Mouse (Mus musculus): ENCODE measurements at regions not wholly inside any gene's neighbourhood (a gene's known extent, or its start where the extent isn't known, plus 50 kb on each side); places are given as distances from the start of the nearest gene placed in this dataset.

DNA sequence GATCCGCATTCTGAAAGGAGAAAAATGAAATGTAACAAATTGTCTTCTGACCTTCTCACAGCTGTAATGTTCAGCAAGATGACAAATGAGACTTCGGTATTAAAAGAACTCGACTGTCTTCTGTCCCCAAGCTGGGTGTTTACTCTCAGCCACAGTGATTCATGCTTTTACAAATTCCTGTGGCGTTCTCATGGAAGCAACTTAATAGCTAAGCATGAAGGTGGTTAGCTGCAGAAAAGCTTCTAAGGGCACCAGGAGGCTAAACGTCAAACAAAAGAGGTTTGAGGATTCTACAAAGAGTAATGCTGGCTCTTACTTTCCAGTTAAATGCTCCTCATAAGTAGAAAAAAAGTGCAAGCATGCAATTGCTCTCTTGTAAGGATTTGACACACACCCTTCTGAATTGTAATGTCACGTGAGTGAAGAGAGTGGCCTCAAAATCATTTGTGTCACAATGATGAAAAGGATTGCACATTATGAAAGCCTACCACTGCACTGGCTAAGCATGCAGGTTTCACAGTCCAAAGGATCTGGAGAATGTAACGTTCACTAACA, 543.8 kb upstream of the Negr1 start:
- Histone ChIP-seq H3K9me3 (no peaks in the 10 kb centered on the region), H3K9ac (no peak overlapping the region), H3K36me3 (no peaks in the 10 kb centered on the region), H3K4me3 (no peak overlapping the region), H3K4me2 (no peak overlapping the region), H3K4me1 (no peaks in the 10 kb centered on the region), H3K27me3 (no peaks in the 10 kb centered on the region), H3K27ac (no peak overlapping the region)
- ATAC-seq (ENCODE audit: borderline replicate concordance, extremely low read depth, low FRiP score, low TSS enrichment), result no peak
- 45% methylated on average over 7 of the region's 7 CpGs for WGBS

DNA sequence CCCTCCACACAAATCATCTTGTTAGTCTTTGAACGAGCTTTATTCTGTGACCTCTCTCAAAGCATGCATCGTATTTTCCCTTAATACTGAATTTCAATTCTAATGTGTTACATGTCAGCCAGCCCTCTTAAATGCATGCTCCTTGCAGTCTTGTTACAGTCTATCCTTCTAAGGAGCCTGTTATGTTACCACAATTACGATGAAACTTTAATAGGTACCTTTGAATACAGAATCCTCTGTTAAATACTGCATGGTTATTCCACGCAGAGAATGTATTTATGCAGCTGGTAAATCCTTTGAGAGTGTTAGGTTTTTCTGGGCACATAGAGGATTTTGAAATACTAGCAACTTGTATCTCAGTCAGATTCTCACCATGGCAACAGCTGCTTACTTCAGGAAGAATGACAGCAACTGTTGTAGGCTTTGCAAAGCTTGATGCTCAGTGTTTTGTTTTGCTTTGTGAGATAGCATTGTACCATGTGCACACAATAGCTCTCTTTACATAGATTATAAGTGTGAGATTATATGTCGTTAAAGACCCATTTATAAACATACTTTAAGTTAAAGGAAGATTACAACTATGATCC, 532.9 kb upstream of the Negr1 start:
- Histone ChIP-seq H3K4me3 (no peak overlapping the region), H3K27me3 (no peaks in the 10 kb centered on the region), H3K27ac (no peak overlapping the region), H3K4me2 (no peak overlapping the region), H3K36me3 (no peaks in the 10 kb centered on the region), H3K9me3 (no peaks in the 10 kb centered on the region), H3K9ac (no peak overlapping the region), H3K4me1 (no peaks in the 10 kb centered on the region)
- 77% methylated on average over 5 of the region's 5 CpGs for WGBS
- ATAC-seq (ENCODE audit: borderline replicate concordance, extremely low read depth, low FRiP score, low TSS enrichment), result no peak

DNA sequence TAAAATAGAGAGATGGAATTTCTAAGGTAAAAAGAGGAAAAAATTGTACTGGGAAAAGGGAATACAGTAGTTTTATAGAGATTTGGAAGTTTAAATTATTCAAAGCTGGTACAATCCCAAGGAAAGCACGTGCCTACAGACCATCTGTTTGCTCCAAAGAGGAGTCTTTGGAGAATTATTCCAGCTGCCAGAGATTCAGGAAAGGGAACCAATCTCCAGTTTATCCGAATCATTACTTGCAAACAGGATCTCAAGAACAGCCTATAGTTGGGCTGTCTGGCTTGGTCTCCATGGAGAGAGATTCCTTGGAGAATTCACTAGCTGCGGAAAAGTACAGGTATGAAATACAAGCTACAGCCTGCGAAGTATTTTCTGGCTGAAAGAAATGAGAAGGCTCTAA, 491.3 kb upstream of the Negr1 start:
- H3K4me3 ChIP-seq, result no peak overlapping the region
- WGBS, result 84% methylated on average over 4 of the region's 4 CpGs
- no peaks in the 10 kb centered on the region for H3K27me3 ChIP-seq
- H3K9me3 ChIP-seq, result no peaks in the 10 kb centered on the region
- no peak overlapping the region for H3K9ac ChIP-seq
- no peak overlapping the region for H3K4me2 ChIP-seq
- H3K36me3 ChIP-seq, result no peaks in the 10 kb centered on the region
- ATAC-seq (ENCODE audit: borderline replicate concordance, extremely low read depth, low FRiP score, low TSS enrichment), result no peak
- H3K27ac ChIP-seq, result no peak overlapping the region
- no peaks in the 10 kb centered on the region for H3K4me1 ChIP-seq

DNA sequence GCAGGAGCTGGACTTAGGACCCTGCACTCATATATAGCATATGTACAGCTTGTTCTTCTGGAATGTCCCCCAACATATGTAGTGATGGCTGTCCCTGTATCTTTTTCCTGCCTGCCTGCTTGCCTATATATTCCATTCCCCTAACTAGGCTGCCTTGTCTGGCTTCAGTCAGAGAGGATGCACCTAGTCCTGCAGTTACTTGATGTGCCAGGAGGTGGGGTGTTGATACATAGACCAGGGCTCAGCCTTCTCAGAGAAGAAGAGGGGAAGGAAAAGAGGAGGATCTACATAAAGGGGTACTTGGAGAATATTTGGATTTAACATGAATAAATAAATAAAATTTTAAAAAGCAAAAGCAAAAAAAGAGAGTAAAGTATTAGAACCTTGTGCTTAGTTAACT, 479.3 kb upstream of the Negr1 start:
- no peak overlapping the region for H3K4me2 ChIP-seq
- H3K9me3 ChIP-seq, result no peaks in the 10 kb centered on the region
- ATAC-seq (ENCODE audit: borderline replicate concordance, extremely low read depth, low FRiP score, low TSS enrichment), result no peak
- H3K9ac ChIP-seq, result no peak overlapping the region
- no peak overlapping the region for H3K27ac ChIP-seq
- H3K4me1 ChIP-seq, result no peaks in the 10 kb centered on the region
- no peaks in the 10 kb centered on the region for H3K27me3 ChIP-seq
- H3K36me3 ChIP-seq, result no peaks in the 10 kb centered on the region
- H3K4me3 ChIP-seq, result no peak overlapping the region

DNA sequence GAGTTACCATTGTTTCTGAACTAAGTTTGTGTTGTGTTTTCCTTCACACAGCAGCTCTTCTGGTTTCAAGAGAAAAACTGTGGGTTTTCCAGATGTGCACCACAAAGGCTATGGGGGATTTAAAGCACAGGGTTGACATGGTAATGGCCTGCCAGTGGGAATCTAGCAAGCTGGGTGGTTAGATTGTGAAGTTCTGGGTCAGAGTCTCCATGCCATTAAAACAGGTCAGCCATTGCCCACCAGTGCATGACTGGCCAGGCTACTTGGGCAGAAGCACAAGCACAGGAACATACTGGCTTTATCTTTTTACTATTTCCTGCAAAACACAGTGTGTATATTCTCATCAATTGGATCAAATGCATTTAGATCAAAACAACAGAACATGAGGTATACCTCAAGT, 467.9 kb upstream of the Negr1 start:
- Histone ChIP-seq H3K4me3 (no peak overlapping the region), H3K4me1 (no peaks in the 10 kb centered on the region), H3K36me3 (no peaks in the 10 kb centered on the region), H3K9ac (no peak overlapping the region), H3K9me3 (no peaks in the 10 kb centered on the region), H3K27ac (no peak overlapping the region), H3K4me2 (no peak overlapping the region), H3K27me3 (no peaks in the 10 kb centered on the region)
- no peak for ATAC-seq (ENCODE audit: borderline replicate concordance, extremely low read depth, low FRiP score, low TSS enrichment)

DNA sequence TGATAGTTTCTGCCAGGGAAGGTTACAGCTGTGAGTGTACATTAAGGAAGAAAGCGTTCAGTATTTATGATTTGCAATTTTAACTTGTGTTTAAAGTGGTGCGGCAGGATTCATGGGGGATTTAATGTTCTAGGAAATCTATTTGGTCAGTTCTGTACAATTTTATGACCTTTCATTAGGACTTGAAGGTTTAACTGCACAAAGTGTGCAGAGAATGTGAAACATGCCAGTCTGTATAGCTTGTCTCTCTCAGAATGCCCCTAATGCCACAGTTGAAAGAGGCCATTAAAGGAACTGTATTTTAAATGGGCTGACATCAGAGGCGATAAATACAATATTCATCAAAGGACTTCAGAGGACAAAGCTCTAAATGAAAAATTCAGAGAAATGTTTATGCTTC, 466.6 kb upstream of the Negr1 start:
- H3K4me1 ChIP-seq, result no peaks in the 10 kb centered on the region
- no peaks in the 10 kb centered on the region for H3K9me3 ChIP-seq
- H3K27me3 ChIP-seq, result no peaks in the 10 kb centered on the region
- no peak overlapping the region for H3K4me2 ChIP-seq
- 67% methylated on average over 3 of the region's 3 CpGs for WGBS
- no peak for ATAC-seq (ENCODE audit: borderline replicate concordance, extremely low read depth, low FRiP score, low TSS enrichment)
- no peak overlapping the region for H3K9ac ChIP-seq
- no peak overlapping the region for H3K4me3 ChIP-seq
- H3K36me3 ChIP-seq, result no peaks in the 10 kb centered on the region
- H3K27ac ChIP-seq, result no peak overlapping the region

DNA sequence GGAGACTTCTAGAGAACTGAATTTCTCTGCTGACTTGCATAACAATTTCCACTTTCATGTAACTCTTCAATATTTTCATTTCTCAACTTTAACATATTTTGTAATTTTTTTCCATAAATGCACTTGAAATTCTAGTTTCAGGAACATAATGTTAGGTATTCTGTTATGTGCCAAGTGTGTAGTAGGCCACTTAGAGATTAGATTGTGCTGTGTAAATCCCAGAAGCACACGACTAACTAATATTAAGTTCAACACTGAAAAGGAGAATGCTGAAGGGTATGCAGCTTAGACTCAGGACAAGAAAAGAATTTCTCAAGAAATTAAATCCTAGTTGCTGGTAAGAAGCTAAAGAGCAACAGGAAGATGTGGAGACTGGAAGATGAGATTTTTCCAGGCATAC, 455.8 kb upstream of the Negr1 start:
- Histone ChIP-seq H3K4me1 (no peaks in the 10 kb centered on the region), H3K27ac (no peak overlapping the region), H3K36me3 (no peaks in the 10 kb centered on the region), H3K9me3 (no peaks in the 10 kb centered on the region), H3K9ac (no peak overlapping the region), H3K27me3 (no peaks in the 10 kb centered on the region), H3K4me3 (no peak overlapping the region), H3K4me2 (no peak overlapping the region)
- ATAC-seq (ENCODE audit: borderline replicate concordance, extremely low read depth, low FRiP score, low TSS enrichment), result no peak
- WGBS, result 65% methylated on average over 1 of the region's 1 CpGs

DNA sequence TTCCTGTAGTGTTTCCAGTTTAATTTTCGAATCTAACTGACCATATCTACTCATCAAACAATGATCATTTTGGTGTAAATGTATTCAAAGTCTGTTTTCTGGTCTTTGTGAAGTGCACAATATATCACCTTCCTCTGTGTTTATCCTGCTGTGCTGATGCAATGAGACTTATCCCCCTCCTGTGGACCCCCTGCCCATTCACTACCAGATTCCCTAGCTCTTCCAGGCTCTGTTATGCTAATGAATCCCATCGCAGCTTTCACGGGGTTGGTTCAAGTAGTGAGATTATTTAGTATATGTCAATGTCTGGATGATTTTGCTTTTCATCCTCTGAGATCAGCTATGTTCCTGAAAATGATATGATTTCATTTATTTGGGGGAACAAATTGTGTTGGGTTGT, 441.3 kb upstream of the Negr1 start:
- H3K9me3 ChIP-seq, result no peaks in the 10 kb centered on the region
- WGBS, result 37% methylated on average over 3 of the region's 3 CpGs
- no peak overlapping the region for H3K4me2 ChIP-seq
- H3K27me3 ChIP-seq, result no peaks in the 10 kb centered on the region
- no peak for ATAC-seq (ENCODE audit: borderline replicate concordance, extremely low read depth, low FRiP score, low TSS enrichment)
- H3K9ac ChIP-seq, result no peak overlapping the region
- H3K27ac ChIP-seq, result no peak overlapping the region
- no peak overlapping the region for H3K4me3 ChIP-seq
- H3K36me3 ChIP-seq, result no peaks in the 10 kb centered on the region
- no peaks in the 10 kb centered on the region for H3K4me1 ChIP-seq

DNA sequence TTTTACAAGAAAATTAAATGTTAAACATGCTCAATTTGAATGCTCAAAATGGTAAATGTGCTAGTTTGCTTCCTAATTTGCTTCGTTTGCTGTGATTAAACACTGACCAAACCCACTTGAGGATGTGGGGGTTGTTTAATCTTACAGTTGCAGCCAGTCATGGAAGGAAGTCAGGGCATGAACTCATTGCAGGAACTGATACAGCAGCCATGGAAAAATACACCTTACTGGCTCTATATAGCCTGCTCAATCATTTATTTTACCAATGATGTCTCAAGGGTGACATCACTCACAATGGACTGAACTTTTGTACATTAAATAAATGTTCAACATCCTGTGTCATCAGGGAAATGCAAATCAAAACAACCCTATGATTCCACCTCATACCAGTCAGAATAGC, 430.0 kb upstream of the Negr1 start:
- Histone ChIP-seq H3K4me3 (no peak overlapping the region), H3K9me3 (no peaks in the 10 kb centered on the region), H3K27ac (no peak overlapping the region), H3K4me2 (no peak overlapping the region), H3K9ac (no peak overlapping the region), H3K36me3 (no peaks in the 10 kb centered on the region), H3K27me3 (no peaks in the 10 kb centered on the region), H3K4me1 (no peaks in the 10 kb centered on the region)
- ATAC-seq (ENCODE audit: borderline replicate concordance, extremely low read depth, low FRiP score, low TSS enrichment), result no peak
- WGBS, result 30% methylated on average over 1 of the region's 1 CpGs

DNA sequence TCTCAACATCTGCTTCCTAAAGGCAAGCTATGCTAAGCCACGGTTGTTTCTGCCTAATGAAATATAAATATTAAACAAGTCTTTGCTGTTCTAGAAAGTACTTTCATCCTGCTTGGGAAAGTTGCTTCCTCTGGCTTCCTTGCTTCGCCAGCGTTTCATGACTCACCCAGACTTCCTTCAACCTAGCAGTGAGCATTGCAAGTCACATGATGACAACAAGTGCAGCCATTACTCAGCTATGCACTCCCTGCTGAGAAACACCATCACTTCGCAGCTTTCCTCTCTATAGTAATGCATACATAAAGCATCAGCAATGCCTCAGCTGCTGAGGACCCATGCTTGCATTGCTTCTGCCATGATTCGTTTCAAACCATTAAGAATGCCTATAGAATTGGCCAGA, 420.2 kb upstream of the Negr1 start:
- Histone ChIP-seq H3K27me3 (no peaks in the 10 kb centered on the region), H3K4me2 (no peak overlapping the region)
- ATAC-seq (ENCODE audit: borderline replicate concordance, extremely low read depth, low FRiP score, low TSS enrichment), result no peak

DNA sequence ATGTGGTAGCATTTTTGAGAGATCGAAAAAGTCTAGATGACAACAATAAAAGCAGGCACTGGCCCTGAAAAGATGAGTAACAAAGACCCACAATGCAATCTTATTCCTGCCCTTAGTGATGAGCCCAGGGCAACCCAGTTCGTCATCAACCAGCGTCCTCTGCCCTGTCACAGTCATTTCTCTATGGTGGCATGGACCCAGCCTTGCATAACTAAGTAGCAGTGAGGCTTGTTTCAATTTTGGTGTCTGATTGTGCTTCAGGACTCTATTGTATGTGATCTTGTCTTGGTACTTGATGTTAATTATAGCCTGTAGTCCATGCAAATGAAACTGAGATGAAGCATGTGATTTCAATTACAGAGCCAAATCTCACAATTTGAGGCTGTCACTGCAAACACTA, 412.3 kb upstream of the Negr1 start:
- Histone ChIP-seq H3K9me3 (no peaks in the 10 kb centered on the region), H3K4me2 (no peak overlapping the region), H3K36me3 (no peaks in the 10 kb centered on the region), H3K9ac (no peak overlapping the region), H3K4me1 (no peaks in the 10 kb centered on the region), H3K27ac (no peak overlapping the region), H3K4me3 (no peak overlapping the region), H3K27me3 (no peaks in the 10 kb centered on the region)
- no peak for ATAC-seq (ENCODE audit: borderline replicate concordance, extremely low read depth, low FRiP score, low TSS enrichment)
- 87% methylated on average over 3 of the region's 3 CpGs for WGBS

More for the DNA sequence above, 420.2 kb upstream of the Negr1 start:
- 60% methylated on average over 5 of the region's 5 CpGs for WGBS
- H3K27ac ChIP-seq, result no peak overlapping the region
- no peaks in the 10 kb centered on the region for H3K36me3 ChIP-seq
- no peaks in the 10 kb centered on the region for H3K9me3 ChIP-seq
- H3K4me1 ChIP-seq, result no peaks in the 10 kb centered on the region
- no peak overlapping the region for H3K9ac ChIP-seq
- H3K4me3 ChIP-seq, result no peak overlapping the region

DNA sequence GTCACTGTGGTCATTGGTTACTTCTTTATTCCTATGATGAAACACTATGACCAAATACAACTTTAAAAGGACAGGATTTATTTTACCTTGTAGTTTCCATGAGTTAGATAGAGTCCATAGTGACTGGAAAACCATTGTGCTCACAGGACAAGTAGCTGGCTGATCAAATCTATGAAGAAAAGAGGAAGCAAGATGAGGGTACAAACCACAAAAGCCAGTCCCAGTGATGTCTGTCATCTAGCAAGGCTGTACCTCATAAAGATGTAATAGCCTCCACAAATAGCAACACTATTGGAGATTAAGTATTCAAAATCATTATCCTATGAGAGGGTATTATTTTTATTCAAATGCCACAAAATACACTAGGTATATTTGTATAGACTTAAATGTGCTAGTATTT, 391.5 kb upstream of the Negr1 start:
- Histone ChIP-seq H3K4me2 (no peak overlapping the region), H3K4me1 (no peaks in the 10 kb centered on the region), H3K9ac (no peak overlapping the region), H3K27ac (no peak overlapping the region), H3K36me3 (no peaks in the 10 kb centered on the region), H3K27me3 (no peaks in the 10 kb centered on the region), H3K9me3 (no peaks in the 10 kb centered on the region), H3K4me3 (no peak overlapping the region)
- no peak for ATAC-seq (ENCODE audit: borderline replicate concordance, extremely low read depth, low FRiP score, low TSS enrichment)

DNA sequence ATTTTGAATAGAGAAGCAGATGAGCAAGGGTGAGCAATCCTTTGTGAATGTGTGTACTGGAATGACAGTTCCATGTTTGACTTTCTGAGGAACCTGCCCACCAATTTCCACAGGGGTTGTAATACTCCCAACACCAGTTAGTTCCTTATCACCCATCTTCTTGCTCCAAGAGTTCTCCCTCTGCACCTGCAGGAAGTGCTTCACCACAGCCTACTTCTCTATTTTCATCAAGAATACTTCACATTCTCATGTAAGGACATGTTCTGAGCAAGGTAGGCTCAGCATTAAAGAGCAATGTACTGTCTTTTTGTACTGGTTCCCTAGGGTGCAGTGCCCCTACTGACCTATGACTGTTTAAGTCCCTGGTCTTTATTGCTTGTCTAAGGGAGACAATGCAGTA, 362.9 kb upstream of the Negr1 start:
- Histone ChIP-seq H3K9me3 (no peaks in the 10 kb centered on the region), H3K4me1 (no peaks in the 10 kb centered on the region), H3K4me3 (no peak overlapping the region), H3K9ac (no peak overlapping the region), H3K36me3 (no peaks in the 10 kb centered on the region), H3K27me3 (no peaks in the 10 kb centered on the region), H3K27ac (no peak overlapping the region), H3K4me2 (no peak overlapping the region)
- no peak for ATAC-seq (ENCODE audit: borderline replicate concordance, extremely low read depth, low FRiP score, low TSS enrichment)
